16 mouse cellular contexts compared by ENCODE assay signal in the genomic region with DNA sequence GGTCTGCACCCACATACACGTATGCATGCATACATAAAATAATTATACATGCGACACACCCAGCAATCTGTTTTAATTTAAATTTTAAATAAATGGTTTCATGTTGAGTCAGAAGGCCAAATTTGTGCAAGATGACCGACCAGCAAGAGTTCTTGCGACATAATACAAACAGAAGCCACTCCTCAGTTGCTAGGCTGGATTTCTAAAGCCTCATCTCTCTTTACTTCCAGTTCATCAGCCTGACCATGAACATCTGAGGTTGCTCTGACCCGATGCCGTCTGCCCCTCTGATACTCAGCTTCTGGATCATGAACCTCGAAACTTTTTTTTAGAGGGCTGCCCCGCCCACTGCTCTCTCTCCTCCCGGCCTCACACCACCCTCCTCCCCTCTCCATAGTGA. TPM values are rescaled to one million over a fixed set of nuclear protein-coding genes. Genes with fewer than 3 reads are reported as not detected.
DNase-seq lines count a peak whose midpoint lies in the region; ATAC-seq lines count a peak whose summit lies in the region.
"Had no signal": no experiment of that assay in that cellular context is flagged by ENCODE, and none has a peak within 500 bp of the region (broad histone marks: within the 10 kb centered on the region; RNA-seq: fewer than 3 reads in every experiment).

No protein-coding gene starts in this region.

- peaks cover 13% of the 10 kb centered on the region for H3K4me1 ChIP-seq in neural tube, embryonic 15.5 days
- peaks cover 8% of the 10 kb centered on the region; the same call in 1 of the 2 replicates for H3K4me1 ChIP-seq in stomach, embryonic 16.5 days (ENCODE audit: control insufficient read depth, insufficient read depth, low read length)
- no peaks in the 10 kb centered on the region for H3K4me1 ChIP-seq in midbrain, embryonic 16.5 days (ENCODE audit: control insufficient read depth, insufficient read depth, low read length)
- H3K4me1 ChIP-seq: heart, embryonic 12.5 days had no signal

- ATAC-seq in neural tube, embryonic 15.5 days (ENCODE audit: low FRiP score): no peak
- no peak for ATAC-seq in stomach, embryonic 16.5 days (ENCODE audit: insufficient read depth, low FRiP score)
- no peak for ATAC-seq in midbrain, embryonic 16.5 days

- no peaks in the 10 kb centered on the region for H3K9me3 ChIP-seq in neural tube, embryonic 15.5 days (replicated peaks)
- H3K9me3 ChIP-seq in stomach, embryonic 16.5 days (replicated peaks; ENCODE audit: control insufficient read depth, low read length): no peaks in the 10 kb centered on the region
- H3K9me3 ChIP-seq in midbrain, embryonic 16.5 days (replicated peaks; ENCODE audit: control insufficient read depth, low read length, poor library complexity, severe bottlenecking): no peaks in the 10 kb centered on the region
- H3K9me3 ChIP-seq: heart, embryonic 12.5 days; midbrain, embryonic 10.5 days had no signal

- no peaks in the 10 kb centered on the region for H3K36me3 ChIP-seq in neural tube, embryonic 15.5 days
- no peaks in the 10 kb centered on the region for H3K36me3 ChIP-seq in stomach, embryonic 16.5 days (ENCODE audit: control insufficient read depth, insufficient read depth, low read length)
- H3K36me3 ChIP-seq in midbrain, embryonic 16.5 days (ENCODE audit: control insufficient read depth, insufficient read depth, low read length): no peaks in the 10 kb centered on the region
- H3K36me3 ChIP-seq: heart, embryonic 12.5 days; midbrain, embryonic 10.5 days had no signal

- DNase-seq in adrenal gland, adult 2 months: peak; percentile 39
- no peak for DNase-seq in adrenal gland, adult 8-10 months
- no peak for DNase-seq in neural tube, embryonic 10.5 days (ENCODE audit: extremely low spot score, low spot score)
- peak; percentile 51 for DNase-seq in lung, postnatal 10 days
- no peak for DNase-seq in cerebellum, postnatal 25 days
- DNase-seq: adrenal gland, postnatal 10 days; cerebellum, adult 11 months; right cerebral cortex, postnatal 25 days had no signal

- H3K27ac ChIP-seq in neural tube, embryonic 15.5 days (replicated peaks): no peak overlapping the region
- H3K27ac ChIP-seq in stomach, embryonic 16.5 days (ENCODE audit: low read length): peak overlapping the region; percentile 6; the same call in 1 of the 2 replicates
- H3K27ac ChIP-seq in midbrain, embryonic 16.5 days (ENCODE audit: low read length): no peak overlapping the region

- no peak overlapping the region for H3K9ac ChIP-seq in neural tube, embryonic 15.5 days (replicated peaks)
- H3K9ac ChIP-seq in stomach, embryonic 16.5 days (ENCODE audit: low read length): no peak overlapping the region
- no peak overlapping the region for H3K9ac ChIP-seq in midbrain, embryonic 16.5 days (ENCODE audit: low read depth, low read length)

- WGBS in neural tube, embryonic 15.5 days: 60% methylated on average over 9 of the region's 9 CpGs
- 47% methylated on average over 9 of the region's 9 CpGs for WGBS in stomach, embryonic 16.5 days
- WGBS in midbrain, embryonic 16.5 days: 57% methylated on average over 9 of the region's 9 CpGs

- 0 out of 2 replicates have a peak overlapping the region, but pooled peaks have one; percentile 61 for H3K4me2 ChIP-seq in neural tube, embryonic 15.5 days
- no peak overlapping the region for H3K4me2 ChIP-seq in stomach, embryonic 16.5 days (ENCODE audit: low read depth, low read length)
- no peak overlapping the region for H3K4me2 ChIP-seq in midbrain, embryonic 16.5 days (ENCODE audit: low read length)

- H3K4me3 ChIP-seq in neural tube, embryonic 15.5 days (replicated peaks): no peak overlapping the region
- no peak overlapping the region for H3K4me3 ChIP-seq in stomach, embryonic 16.5 days (replicated peaks; ENCODE audit: low read length)
- no peak overlapping the region for H3K4me3 ChIP-seq in midbrain, embryonic 16.5 days (ENCODE audit: low read depth, low read length)

- peaks cover 9% of the 10 kb centered on the region; the same call in 1 of the 2 replicates for H3K27me3 ChIP-seq in neural tube, embryonic 15.5 days (replicated peaks)
- 0 out of 2 replicates have a peak, but pooled peaks cover 6% of the 10 kb centered on the region for H3K27me3 ChIP-seq in stomach, embryonic 16.5 days (ENCODE audit: control insufficient read depth, insufficient read depth, low read length)
- H3K27me3 ChIP-seq in midbrain, embryonic 16.5 days (ENCODE audit: control insufficient read depth, insufficient read depth, low read depth, low read length): peaks cover 5% of the 10 kb centered on the region; the same call in 1 of the 2 replicates

RNA-seq across cellular contexts. Expression of a gene that starts 42.3 kb away (rescaled TPM):
- under 1 TPM in 1 of 2 experiments, not detected in 1; 0.26 TPM for total RNA-seq in adrenal gland, adult 2 months (2021)
- 0.11 and 0.12 TPM in 2 replicates for polyA plus RNA-seq in adrenal gland, adult 2 months (2012; rRNA removed)
- total RNA-seq in adrenal gland, adult 8-10 months (2022): under 1 TPM in 2 of 4 experiments, not detected in 2; 0.35 to 0.78 TPM
- 0.17 and 0.45 TPM in 2 replicates for polyA plus RNA-seq in neural tube, embryonic 15.5 days (2015; fragmentation: Nextera tagmentation; extraction: Ambion mirVana)
- 0.31 and 0.34 TPM in 2 replicates for polyA plus RNA-seq in stomach, embryonic 16.5 days (2015; fragmentation: Nextera tagmentation; extraction: Ambion mirVana)
- polyA plus RNA-seq in midbrain, embryonic 16.5 days (2015; fragmentation: Nextera tagmentation; extraction: Ambion mirVana): 0.17 and 0.20 TPM in 2 replicates
- polyA plus RNA-seq: kidney, embryonic 16.5 days; midbrain, embryonic 10.5 days; neural tube, embryonic 11.5 days; Patski had no signal

RNA-seq across cellular contexts. Expression of a gene that starts 44.9 kb away (rescaled TPM):
- total RNA-seq in adrenal gland, adult 2 months (2021): 10 to 100 TPM; 34.1 to 56.7 TPM
- polyA plus RNA-seq in adrenal gland, adult 2 months (2012; rRNA removed): 37.6 and 49.4 TPM in 2 replicates
- total RNA-seq in adrenal gland, adult 8-10 months (2022): 10 to 100 TPM; 39.9 to 50.2 (median 45.4) TPM
- polyA plus RNA-seq in neural tube, embryonic 15.5 days (2015; fragmentation: Nextera tagmentation; extraction: Ambion mirVana): 15.4 and 16.1 TPM in 2 replicates
- 23.3 and 23.5 TPM in 2 replicates for polyA plus RNA-seq in stomach, embryonic 16.5 days (2015; fragmentation: Nextera tagmentation; extraction: Ambion mirVana)
- polyA plus RNA-seq in midbrain, embryonic 16.5 days (2015; fragmentation: Nextera tagmentation; extraction: Ambion mirVana): 20.0 and 24.2 TPM in 2 replicates

RNA-seq across cellular contexts. Expression of a gene that starts 48.7 kb away (rescaled TPM):
- 10 to 100 TPM in 1 of 2 experiments, 1 to 10 TPM in 1; 4.1 to 12.3 TPM for total RNA-seq in adrenal gland, adult 2 months (2021)
- 17.3 and 19.6 TPM in 2 replicates for polyA plus RNA-seq in adrenal gland, adult 2 months (2012; rRNA removed)
- 1 to 10 TPM in 2 of 4 experiments, under 1 TPM in 2; 0.49 to 8.0 (median 4.0) TPM for total RNA-seq in adrenal gland, adult 8-10 months (2022)
- polyA plus RNA-seq in neural tube, embryonic 15.5 days (2015; fragmentation: Nextera tagmentation; extraction: Ambion mirVana): 1.8 and 1.9 TPM in 2 replicates
- 20.0 and 22.6 TPM in 2 replicates for polyA plus RNA-seq in stomach, embryonic 16.5 days (2015; fragmentation: Nextera tagmentation; extraction: Ambion mirVana)
- 1.5 and 10.1 TPM in 2 replicates for polyA plus RNA-seq in midbrain, embryonic 16.5 days (2015; fragmentation: Nextera tagmentation; extraction: Ambion mirVana)
- polyA plus RNA-seq: midbrain, embryonic 10.5 days had no signal

Comparison
In these comparisons a context has a peak if more than half of its experiments do, and no peak if none do; other contexts are left out.
1. DNase-seq: peak in adrenal gland, adult 2 months (single experiment) and lung, postnatal 10 days (single experiment); none in adrenal gland, adult 8-10 months (single experiment), neural tube, embryonic 10.5 days (single experiment) and cerebellum, postnatal 25 days (0 of 2).